Mouse (Mus musculus): ENCODE data around the gene Olfr804.

Olfr804 gene

DNA sequence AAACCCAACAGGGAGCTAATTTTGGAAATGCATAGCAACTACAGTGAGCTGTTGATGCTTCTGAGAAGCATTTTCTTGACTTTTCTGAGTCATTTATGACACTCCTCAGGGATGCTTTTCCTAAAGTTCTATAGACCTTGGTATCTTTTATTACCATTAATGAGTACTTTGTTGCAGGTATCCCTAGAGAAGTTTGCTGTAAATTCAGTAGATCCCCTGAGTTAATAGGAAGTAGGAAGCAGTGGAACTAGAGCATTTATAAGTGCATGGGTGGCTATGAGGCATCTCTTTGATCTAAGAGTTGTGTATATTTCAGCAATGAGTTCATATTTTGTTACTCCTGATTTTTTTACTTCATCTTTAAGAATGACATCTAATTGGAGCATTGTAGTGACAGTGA, at the start of gene Olfr804:
Gene Olfr804 (plus strand): TSS at position 301 of the 400 bp plus-strand sequence.
- no peak for DNase-seq (ENCODE audit: low spot score)

DNA sequence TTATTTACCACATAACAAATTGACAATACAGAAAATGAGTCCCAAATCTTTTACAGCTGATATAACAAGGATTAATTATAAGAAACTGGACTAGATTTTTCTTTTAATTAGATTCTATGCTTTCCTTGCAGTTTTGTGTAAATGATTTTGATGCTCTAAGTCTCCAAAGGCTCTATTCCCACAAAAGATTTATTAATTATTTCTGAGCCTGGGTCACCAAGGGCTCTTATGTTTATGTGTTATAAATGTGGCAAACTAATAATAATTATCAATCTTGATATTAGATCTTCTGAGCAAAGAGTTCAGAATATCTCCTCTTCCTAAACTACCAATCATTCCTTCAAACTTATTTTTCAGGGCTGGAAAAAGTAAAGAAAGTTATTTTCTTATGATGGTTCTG, 45.6 kb upstream of the Olfr804 start, which contains the start of gene Olfr800:
Gene Olfr800 (plus strand): TSS at position 301 of the 400 bp plus-strand sequence.
- no peak for DNase-seq (ENCODE audit: low spot score)

DNA sequence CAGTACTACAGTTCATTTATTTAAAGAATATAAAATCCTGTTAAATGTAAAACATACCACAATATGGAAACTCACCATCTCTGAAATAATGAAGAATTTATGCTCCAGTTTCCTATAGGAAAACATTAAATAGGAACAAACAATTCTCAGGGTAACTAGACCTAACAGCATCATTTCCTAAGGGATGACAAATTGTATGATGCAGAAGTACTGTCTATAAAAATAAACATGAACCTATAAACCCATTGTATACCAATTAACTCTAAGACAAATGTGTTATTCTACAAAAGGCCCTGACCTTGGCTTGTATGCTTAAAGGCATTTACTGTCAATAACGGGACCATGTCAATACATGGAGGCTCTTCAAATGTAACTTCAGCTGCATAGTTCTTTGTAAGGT, 29.2 kb upstream of the Olfr804 start, which contains the start of gene Olfr801:
Gene Olfr801 (minus strand): TSS at position 101 of the 400 bp plus-strand sequence.
- DNase-seq (ENCODE audit: low spot score): no peak

- no peak for DNase-seq (ENCODE audit: low spot score)
Observed at GRCm38 (mm10) chr10:129688069-129688468, 14.9 kb upstream of the Olfr804 start, which contains the start of gene Olfr802. TSS of gene Olfr802 (minus strand) at chr10:129688169.

- DNase-seq (ENCODE audit: low spot score): no peak
Observed at GRCm38 (mm10) chr10:129694186-129694585, 8.8 kb upstream of the Olfr804 start, which contains the start of gene Olfr803. TSS of gene Olfr803 (minus strand) at chr10:129694286.

GRCm38 (mm10) chr10:129729275-129729674, 26.3 kb downstream of the Olfr804 start, which contains the start of gene Olfr805:
TSS of gene Olfr805 (minus strand) at chr10:129729375.
- DNase-seq (ENCODE audit: low spot score): no peak

DNA sequence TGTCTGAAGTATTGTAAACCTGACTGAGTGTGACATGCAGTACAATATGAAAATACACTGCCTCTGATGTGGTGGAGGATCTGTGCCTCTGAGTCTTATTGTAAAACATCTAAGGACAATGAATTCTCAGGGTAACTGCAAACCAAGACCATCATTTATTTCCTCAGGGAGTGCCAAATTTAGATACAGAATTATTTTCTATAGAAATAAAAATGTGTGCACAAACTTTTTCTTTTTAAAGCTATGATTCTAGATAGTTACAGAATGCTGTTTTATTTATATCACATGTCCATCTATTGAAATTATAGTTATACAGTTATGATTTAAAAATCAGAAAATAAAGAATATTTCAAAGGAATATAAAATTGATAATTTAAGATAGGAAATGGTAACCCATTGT, 38.8 kb downstream of the Olfr804 start, which contains the start of gene Olfr806:
Gene Olfr806 (minus strand): TSS at position 101 of the 400 bp plus-strand sequence.
- no peak for DNase-seq (ENCODE audit: low spot score)

GRCm38 (mm10) chr10:129757693-129758092, 54.7 kb downstream of the Olfr804 start, which contains the start of gene Olfr807:
TSS of gene Olfr807 (minus strand) at chr10:129757793.
- DNase-seq (ENCODE audit: low spot score): no peak

All from c-Kit-positive CD71-positive TER-119-positive erythroid progenitor cells, embryonic 14.5 days (primary cell).